Mouse (Mus musculus): ENCODE measurements around the gene Tsfm. TPM values are rescaled to one million over a fixed set of nuclear protein-coding genes. Genes with fewer than 3 reads are reported as not detected.

The Tsfm gene
- polyA plus RNA-seq, 1 experiment = 12.2 TPM

DNA sequence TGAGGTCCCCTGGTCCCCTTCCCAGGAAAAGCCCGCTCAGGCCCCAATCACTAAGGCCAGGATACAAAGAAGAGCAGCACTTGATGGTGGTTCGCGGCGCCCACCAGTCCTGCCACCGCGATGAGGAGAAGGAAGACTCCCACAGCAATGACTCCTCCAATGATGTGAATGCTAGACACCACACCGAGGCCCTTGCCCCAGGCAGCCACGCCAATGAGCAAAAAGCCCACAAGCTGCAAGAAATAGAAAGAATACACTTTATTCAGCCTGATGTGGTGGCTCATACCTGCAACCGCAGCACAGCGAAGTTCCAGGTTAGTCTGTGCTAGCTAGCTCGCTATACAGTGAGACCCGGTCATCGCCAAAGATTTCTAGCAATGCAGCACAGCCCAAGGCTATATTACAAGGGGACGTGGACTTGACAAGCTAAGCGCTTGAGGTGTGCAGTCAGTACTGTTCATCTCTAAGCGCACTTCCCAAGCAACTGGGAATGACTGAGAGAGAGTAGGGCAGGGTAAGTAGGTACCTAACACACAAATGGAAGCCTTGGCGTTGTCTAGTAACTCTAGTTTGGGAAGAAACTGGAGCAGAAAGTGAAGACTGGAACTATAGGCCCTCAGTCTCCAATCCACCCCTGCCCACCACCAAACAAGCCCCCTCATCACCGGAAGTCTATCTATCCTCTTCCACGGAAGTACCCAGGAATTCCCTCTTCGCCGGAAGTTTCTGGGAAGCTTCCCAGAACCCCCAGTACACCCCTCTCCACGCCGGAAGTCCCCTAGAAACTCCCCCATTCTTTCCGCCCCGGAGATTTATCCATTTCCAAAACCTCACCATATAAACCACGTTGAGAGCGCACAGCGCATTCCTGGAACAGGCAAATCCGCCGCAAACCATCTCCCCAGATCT is 38.9 kb upstream of the Tsfm start:
- Histone ChIP-seq H3K36me3 (ENCODE audit: control insufficient read depth, insufficient read depth, low read length) (no peaks in the 10 kb centered on the region; the same call in 1 of the 2 replicates), H3K27ac (ENCODE audit: control insufficient read depth, insufficient read depth, low read depth, low read length) (peak overlapping the region; percentile 75), H3K4me3 (ENCODE audit: control insufficient read depth, low read depth, low read length) (peak overlapping the region; percentile 89), H3K4me1 (ENCODE audit: control insufficient read depth, insufficient read depth, low read length) (peaks cover 12% of the 10 kb centered on the region), H3K27me3 (ENCODE audit: control insufficient read depth, insufficient read depth, low read length) (no peaks in the 10 kb centered on the region)
- no peak for TF ChIP-seq CTCF (IDR thresholded peaks at IDR 0.05; ENCODE audit: control insufficient read depth, insufficient read depth, insufficient replicate concordance, low read depth, low read length)
- no peak for TF ChIP-seq POLR2A (IDR thresholded peaks at IDR 0.05; ENCODE audit: control insufficient read depth, low read depth, low read length)

DNA sequence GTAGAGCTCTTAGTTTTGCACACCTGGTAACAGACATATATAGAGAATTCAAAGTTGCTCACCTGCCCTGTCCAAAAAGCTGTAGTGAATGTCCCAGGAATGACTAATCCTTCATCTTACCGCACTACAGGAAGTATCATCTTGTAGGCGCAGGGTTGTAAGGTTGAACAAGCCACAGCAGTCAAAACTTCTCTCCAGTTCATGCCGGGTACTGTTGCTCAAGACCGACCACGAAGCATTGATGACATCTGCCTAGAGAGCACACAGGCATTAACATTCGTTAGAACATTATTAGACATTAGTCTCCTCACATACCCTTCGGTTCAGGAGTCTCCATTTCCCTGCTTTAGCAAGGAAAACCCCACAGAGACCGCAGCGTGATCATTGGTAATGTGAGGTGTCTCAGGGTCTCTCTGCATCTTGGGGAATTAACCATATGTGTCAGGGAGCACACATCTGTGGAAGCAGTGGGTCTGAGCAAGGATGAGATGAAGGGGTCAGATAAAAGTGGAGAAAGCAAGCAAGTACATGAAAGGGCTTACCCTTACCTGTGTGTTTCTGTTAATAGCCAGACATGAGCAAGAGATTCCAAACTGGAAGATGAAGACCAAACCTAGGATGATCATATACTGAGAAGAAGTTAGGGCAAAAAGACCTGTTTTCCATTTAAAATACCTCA is 37.9 kb upstream of the Tsfm start:
- Histone ChIP-seq H3K36me3 (ENCODE audit: control insufficient read depth, insufficient read depth, low read length) (no peaks in the 10 kb centered on the region; the same call in 1 of the 2 replicates), H3K27ac (ENCODE audit: control insufficient read depth, insufficient read depth, low read depth, low read length) (no peak overlapping the region), H3K27me3 (ENCODE audit: control insufficient read depth, insufficient read depth, low read length) (no peaks in the 10 kb centered on the region), H3K4me3 (ENCODE audit: control insufficient read depth, low read depth, low read length) (no peak overlapping the region), H3K4me1 (ENCODE audit: control insufficient read depth, insufficient read depth, low read length) (peaks cover 20% of the 10 kb centered on the region)
- no peak for TF ChIP-seq POLR2A (IDR thresholded peaks at IDR 0.05; ENCODE audit: control insufficient read depth, low read depth, low read length)
- no peak for TF ChIP-seq CTCF (IDR thresholded peaks at IDR 0.05; ENCODE audit: control insufficient read depth, insufficient read depth, insufficient replicate concordance, low read depth, low read length)

DNA sequence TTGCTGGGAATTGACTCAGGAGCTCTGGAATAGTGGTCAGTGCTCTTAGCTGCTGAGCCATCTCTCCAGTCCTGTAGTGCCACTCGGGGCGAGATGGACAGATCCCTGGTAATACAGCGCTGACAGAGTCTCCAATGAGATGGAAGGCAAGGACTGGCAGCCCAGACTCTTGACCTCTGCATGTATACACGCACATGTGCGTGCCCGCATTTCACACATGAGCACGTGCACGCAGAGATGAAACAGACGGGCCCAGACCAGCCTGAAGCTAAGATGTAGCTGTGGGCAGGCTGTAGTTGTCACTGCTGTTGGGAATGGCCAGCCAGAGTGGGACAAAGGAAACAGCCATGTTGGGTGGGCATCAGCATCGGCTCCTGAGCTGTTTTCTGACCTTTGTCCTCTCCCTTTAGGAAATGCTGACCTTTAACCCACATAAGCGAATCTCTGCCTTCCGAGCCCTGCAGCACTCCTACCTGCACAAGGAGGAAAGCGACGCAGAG is 35.9 kb upstream of the Tsfm start:
- Histone ChIP-seq H3K27me3 (ENCODE audit: control insufficient read depth, insufficient read depth, low read length) (no peaks in the 10 kb centered on the region), H3K36me3 (ENCODE audit: control insufficient read depth, insufficient read depth, low read length) (no peaks in the 10 kb centered on the region; the same call in 1 of the 2 replicates), H3K4me1 (ENCODE audit: control insufficient read depth, insufficient read depth, low read length) (peaks cover 22% of the 10 kb centered on the region), H3K4me3 (ENCODE audit: control insufficient read depth, low read depth, low read length) (no peak overlapping the region), H3K27ac (ENCODE audit: control insufficient read depth, insufficient read depth, low read depth, low read length) (no peak overlapping the region)
- TF ChIP-seq CTCF (IDR thresholded peaks at IDR 0.05; ENCODE audit: control insufficient read depth, insufficient read depth, insufficient replicate concordance, low read depth, low read length) = no peak
- TF ChIP-seq POLR2A (IDR thresholded peaks at IDR 0.05; ENCODE audit: control insufficient read depth, low read depth, low read length) = peak; percentile 19; the same call in 1 of the 2 replicates

DNA sequence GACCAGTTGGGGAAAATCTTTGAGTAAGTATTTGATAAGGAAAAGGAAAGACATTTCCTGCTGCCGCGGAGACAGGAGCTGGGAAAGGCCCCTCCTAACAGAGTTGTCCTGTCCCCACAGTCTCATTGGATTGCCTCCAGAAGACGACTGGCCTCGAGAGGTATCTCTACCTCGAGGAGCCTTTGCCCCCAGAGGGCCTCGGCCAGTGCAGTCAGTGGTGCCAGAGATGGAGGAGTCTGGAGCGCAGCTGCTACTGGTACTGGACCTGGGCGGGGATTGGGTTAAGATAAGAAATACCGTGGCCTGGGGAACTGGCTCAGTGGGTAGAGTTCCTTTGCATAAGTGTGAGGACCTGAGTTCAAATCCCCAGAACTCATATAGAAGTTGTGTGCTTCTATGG is 35.3 kb upstream of the Tsfm start:
- Histone ChIP-seq H3K4me3 (ENCODE audit: control insufficient read depth, low read depth, low read length) (no peak overlapping the region), H3K4me1 (ENCODE audit: control insufficient read depth, insufficient read depth, low read length) (peaks cover 22% of the 10 kb centered on the region), H3K27me3 (ENCODE audit: control insufficient read depth, insufficient read depth, low read length) (no peaks in the 10 kb centered on the region), H3K36me3 (ENCODE audit: control insufficient read depth, insufficient read depth, low read length) (no peaks in the 10 kb centered on the region; the same call in 1 of the 2 replicates), H3K27ac (ENCODE audit: control insufficient read depth, insufficient read depth, low read depth, low read length) (no peak overlapping the region)
- TF ChIP-seq POLR2A (IDR thresholded peaks at IDR 0.05; ENCODE audit: control insufficient read depth, low read depth, low read length) (no peak), CTCF (IDR thresholded peaks at IDR 0.05; ENCODE audit: control insufficient read depth, insufficient read depth, insufficient replicate concordance, low read depth, low read length) (no peak)

DNA sequence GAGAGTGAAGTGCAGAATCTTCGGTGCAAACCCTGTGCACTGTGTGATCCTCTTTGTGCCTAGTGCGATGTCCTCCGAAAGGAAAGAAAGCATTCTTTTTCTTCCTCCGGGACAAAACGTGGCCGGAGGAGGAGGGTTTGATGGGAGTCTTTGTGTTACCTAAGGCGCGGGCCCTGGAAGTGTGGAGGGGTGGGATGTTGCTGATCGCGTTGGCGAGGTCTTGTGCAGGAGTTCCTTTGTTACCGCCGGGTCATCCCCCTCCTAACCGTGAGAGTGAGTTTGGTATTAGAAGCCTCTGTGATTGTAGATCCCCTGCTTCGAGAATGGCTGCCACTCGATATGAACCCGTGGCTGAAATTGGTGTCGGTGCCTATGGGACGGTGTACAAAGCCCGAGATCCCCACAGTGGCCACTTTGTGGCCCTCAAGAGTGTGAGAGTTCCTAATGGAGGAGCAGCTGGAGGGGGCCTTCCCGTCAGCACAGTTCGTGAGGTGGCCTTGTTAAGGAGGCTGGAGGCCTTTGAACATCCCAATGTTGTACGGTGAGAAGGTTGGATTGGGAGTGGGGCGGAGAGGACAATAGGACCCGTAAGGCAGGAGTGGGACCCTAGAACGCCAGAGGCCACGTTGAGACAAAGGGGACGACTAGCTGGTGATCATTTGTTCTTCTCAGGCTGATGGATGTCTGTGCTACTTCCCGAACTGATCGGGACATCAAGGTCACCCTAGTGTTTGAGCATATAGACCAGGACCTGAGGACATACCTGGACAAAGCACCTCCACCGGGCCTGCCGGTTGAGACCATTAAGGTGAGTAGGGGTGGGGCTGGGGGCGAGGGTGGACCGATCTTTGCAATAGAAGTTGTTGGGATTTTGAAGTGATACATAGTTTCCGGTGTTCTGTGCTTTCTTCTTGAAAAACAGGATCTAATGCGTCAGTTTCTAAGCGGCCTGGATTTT is 33.6 kb upstream of the Tsfm start:
- Histone ChIP-seq H3K4me1 (ENCODE audit: control insufficient read depth, insufficient read depth, low read length) (peaks cover 21% of the 10 kb centered on the region), H3K27ac (ENCODE audit: control insufficient read depth, insufficient read depth, low read depth, low read length) (peak overlapping the region; percentile 81), H3K36me3 (ENCODE audit: control insufficient read depth, insufficient read depth, low read length) (no peaks in the 10 kb centered on the region; the same call in 1 of the 2 replicates), H3K27me3 (ENCODE audit: control insufficient read depth, insufficient read depth, low read length) (no peaks in the 10 kb centered on the region), H3K4me3 (ENCODE audit: control insufficient read depth, low read depth, low read length) (peak overlapping the region; percentile 95)
- TF ChIP-seq POLR2A (IDR thresholded peaks at IDR 0.05; ENCODE audit: control insufficient read depth, low read depth, low read length) = 0 out of 2 replicates have a peak, but pooled peaks have one; percentile 30
- TF ChIP-seq CTCF (IDR thresholded peaks at IDR 0.05; ENCODE audit: control insufficient read depth, insufficient read depth, insufficient replicate concordance, low read depth, low read length) = no peak

DNA sequence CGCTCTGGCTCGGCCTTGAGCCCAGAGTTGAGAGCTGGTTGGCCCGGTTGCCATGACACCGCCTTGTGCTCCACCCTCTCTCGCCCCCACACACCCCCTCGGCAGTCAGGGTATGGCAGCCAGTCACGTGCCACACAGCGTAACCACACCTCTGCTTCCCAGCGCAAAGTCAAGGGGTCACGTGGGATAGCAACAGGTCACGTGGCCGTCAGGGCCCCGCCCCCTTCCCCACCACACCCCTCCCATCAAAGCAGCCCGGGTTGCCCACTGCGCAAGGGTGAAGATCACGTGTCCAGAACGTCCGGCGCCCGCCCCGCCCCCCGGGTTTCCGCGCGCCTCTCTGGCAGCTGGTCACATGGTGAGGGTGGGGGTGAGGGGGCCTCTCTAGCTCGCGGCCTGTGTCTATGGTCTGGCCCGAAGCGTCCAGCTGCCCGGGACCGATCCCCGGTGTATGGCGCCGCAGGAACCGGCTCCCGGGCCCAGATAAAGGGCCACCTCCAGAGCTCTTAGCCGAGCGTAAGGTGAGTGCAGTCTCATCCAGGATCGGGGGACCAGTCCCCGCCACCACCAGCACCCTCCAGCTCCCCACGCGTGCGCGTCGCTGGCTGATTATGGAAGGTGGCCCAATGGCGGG is 32.7 kb upstream of the Tsfm start, which contains the start of gene Cdk4:
Gene Cdk4, plus strand, starts transcription at position 296 of the 634 bp plus-strand sequence.
- peaks cover 25% of the 10 kb centered on the region for H3K4me1 ChIP-seq (ENCODE audit: control insufficient read depth, insufficient read depth, low read length)
- no peaks in the 10 kb centered on the region; the same call in 1 of the 2 replicates for H3K36me3 ChIP-seq (ENCODE audit: control insufficient read depth, insufficient read depth, low read length)
- no peak for TF ChIP-seq CTCF (IDR thresholded peaks at IDR 0.05; ENCODE audit: control insufficient read depth, insufficient read depth, insufficient replicate concordance, low read depth, low read length)
- peak; percentile 69 for TF ChIP-seq POLR2A (IDR thresholded peaks at IDR 0.05; ENCODE audit: control insufficient read depth, low read depth, low read length)
- peak within 1 kb of the TSS; percentile 95 for H3K4me3 ChIP-seq (ENCODE audit: control insufficient read depth, low read depth, low read length)
- no peaks in the 10 kb centered on the region for H3K27me3 ChIP-seq (ENCODE audit: control insufficient read depth, insufficient read depth, low read length)
- H3K27ac ChIP-seq (ENCODE audit: control insufficient read depth, insufficient read depth, low read depth, low read length) = peak within 1 kb of the TSS; percentile 86
